Mouse (Mus musculus) lung, embryonic 14.5 days (tissue): ENCODE data around the gene Slc7a6os. TPM values are rescaled to one million over a fixed set of nuclear protein-coding genes. Genes with fewer than 3 reads are reported as not detected.
A peak's percentile ranks its signal among the peaks of the same experiment; 100 is the strongest.
"Not testable (repeated sequence)": the region's sequence is repeated elsewhere in the genome, so short reads cannot be mapped to it uniquely, and the experiment has no call there.

Source experiments
- ATAC-seq: fragments of 200-750 bp; cut with Nextera tagmentation; 2 replicates; pipeline ENCODE4 v1.8.0; 2017; ENCODE audit warnings: mild to moderate bottlenecking, moderate TSS enrichment, moderate library complexity; ENCODE audit not compliant: insufficient read depth
- DNase-seq: peaks from one replicate; pipeline ENCODE4 v3.0.0-alpha.2; 2015
- H3K27ac ChIP-seq: fragments of 300-500 bp; sonication (generic); 2 replicates; pipeline ENCODE4 v1.5.1; 2014; ENCODE audit warnings: low read depth, mild to moderate bottlenecking, moderate library complexity
- H3K27me3 ChIP-seq: fragments of 300-500 bp; sonication (generic); 2 replicates; pipeline ENCODE4 v1.6.1; 2014; ENCODE audit warnings: low read length, control low read depth; ENCODE audit not compliant: insufficient read depth
- H3K36me3 ChIP-seq: fragments of 300-500 bp; sonication (generic); 2 replicates; pipeline ENCODE4 v1.6.1; 2014; ENCODE audit warnings: control low read depth; ENCODE audit not compliant: insufficient read depth
- H3K4me1 ChIP-seq: fragments of 300-500 bp; sonication (generic); 2 replicates; pipeline ENCODE4 v1.6.1; 2014; ENCODE audit warnings: antibody characterized with exemption, control low read depth; ENCODE audit not compliant: insufficient read depth
- H3K4me2 ChIP-seq: fragments of 300-500 bp; sonication (generic); 2 replicates; pipeline ENCODE4 v1.6.1; 2014; ENCODE audit warnings: mild to moderate bottlenecking
- H3K4me3 ChIP-seq: fragments of 300-500 bp; sonication (generic); 2 replicates; pipeline ENCODE4 v1.5.1; 2014; ENCODE audit warnings: low read depth, low read length
- H3K9ac ChIP-seq: fragments of 300-500 bp; sonication (generic); 2 replicates; pipeline ENCODE4 v1.6.1; 2014
- H3K9me3 ChIP-seq: fragments of 300-500 bp; sonication (generic); 2 replicates; pipeline ENCODE4 v1.6.1; 2016; ENCODE audit warnings: low read depth, low read length, control low read depth
- CTCF ChIP-seq: IDR thresholded peaks from 2 replicates; pipeline ENCODE4 v1.5.1; 2016; ENCODE audit warnings: antibody characterized with exemption, low read depth
- WGBS: fragments of 180-500 bp; shearing (Covaris S2); extraction: QIAGEN DNeasy Blood & Tissue Kit; methylation state at CpG from one replicate; pipeline ENCODE4 v1.1.7; 2014; 5-methylcytosine and 5-hydroxymethylcytosine counted together
- polyA plus RNA-seq: library from polyadenylated mRNA; unstranded; fragments of >200 nt; fragmentation: Nextera tagmentation; extraction: Ambion mirVana; gene quantifications from 2 replicates; pipeline ENCODE4 v1.2.1, GENCODE M21; 2014

Slc7a6os gene
- polyA plus RNA-seq, 1 experiment from 2014 or later, result 38.6 TPM

DNA sequence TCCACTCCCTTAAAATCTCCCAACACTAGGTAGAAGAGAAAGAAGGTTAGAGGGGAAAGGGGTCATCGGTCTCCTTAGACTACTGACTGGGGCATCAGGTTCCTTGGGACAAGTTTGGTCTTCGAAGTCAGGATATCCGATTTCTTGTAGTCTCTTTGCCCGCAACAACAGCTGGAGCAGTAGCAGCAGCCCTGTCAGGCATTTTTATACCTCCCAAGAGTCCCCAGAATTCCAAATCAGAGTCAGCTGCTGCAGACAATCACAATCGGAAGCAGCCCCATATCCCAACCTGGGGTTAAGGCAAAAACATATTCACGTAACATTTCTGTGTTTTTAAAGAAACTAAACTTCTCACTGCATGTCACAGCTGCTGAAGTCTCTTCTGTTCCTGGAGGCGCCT lies 20.8 kb upstream of the Slc7a6os start:
- no peak for DNase-seq
- Histone ChIP-seq H3K4me1 (no peaks in the 10 kb centered on the region), H3K9ac (no peak overlapping the region), H3K27ac (no peak overlapping the region), H3K4me2 (no peak overlapping the region), H3K36me3 (peaks cover 71% of the 10 kb centered on the region), H3K9me3 (no peaks in the 10 kb centered on the region), H3K27me3 (no peaks in the 10 kb centered on the region), H3K4me3 (no peak overlapping the region)
- TF ChIP-seq CTCF, result no peak
- ATAC-seq, result no peak
- WGBS, result 83% methylated on average over 7 of the region's 7 CpGs

- Histone ChIP-seq H3K9me3 (no peaks in the 10 kb centered on the region), H3K27ac (no peak overlapping the region), H3K27me3 (no peaks in the 10 kb centered on the region), H3K9ac (no peak overlapping the region), H3K36me3 (peaks cover 76% of the 10 kb centered on the region), H3K4me1 (no peaks in the 10 kb centered on the region), H3K4me3 (no peak overlapping the region), H3K4me2 (no peak overlapping the region)
- ATAC-seq, result no peak
- DNase-seq, result peak; percentile 82
- peak; percentile 87 for TF ChIP-seq CTCF
- WGBS, result 35% methylated on average over 9 of the region's 9 CpGs
Measured at GRCm38 (mm10) chr8:106226589-106226988, 15.9 kb upstream of the Slc7a6os start.

- 0 out of 2 replicates have a peak, but pooled peaks have one; percentile 11 for TF ChIP-seq CTCF
- no peaks in the 10 kb centered on the region for H3K4me1 ChIP-seq
- DNase-seq (no peak), ATAC-seq (no peak)
- H3K4me2 ChIP-seq, result no peak overlapping the region
- H3K9ac ChIP-seq, result no peak overlapping the region
- H3K4me3 ChIP-seq, result no peak overlapping the region
- no peaks in the 10 kb centered on the region for H3K27me3 ChIP-seq
- no peaks in the 10 kb centered on the region for H3K9me3 ChIP-seq
- no peak overlapping the region for H3K27ac ChIP-seq
- 78% methylated on average over 3 of the region's 3 CpGs for WGBS
- peaks cover 79% of the 10 kb centered on the region for H3K36me3 ChIP-seq
Measured at GRCm38 (mm10) chr8:106219620-106220019, 8.9 kb upstream of the Slc7a6os start.

GRCm38 (mm10) chr8:106213959-106214358 lies 3.2 kb upstream of the Slc7a6os start:
- no peak for ATAC-seq
- Histone ChIP-seq H3K27ac (no peak overlapping the region), H3K4me2 (no peak overlapping the region), H3K9ac (no peak overlapping the region), H3K36me3 (peaks cover 56% of the 10 kb centered on the region), H3K9me3 (no peaks in the 10 kb centered on the region), H3K27me3 (no peaks in the 10 kb centered on the region), H3K4me3 (no peak overlapping the region), H3K4me1 (peaks cover 3% of the 10 kb centered on the region; the same call in 1 of the 2 replicates)
- DNase-seq, result no peak
- no peak for TF ChIP-seq CTCF
- 79% methylated on average over 3 of the region's 3 CpGs for WGBS

DNA sequence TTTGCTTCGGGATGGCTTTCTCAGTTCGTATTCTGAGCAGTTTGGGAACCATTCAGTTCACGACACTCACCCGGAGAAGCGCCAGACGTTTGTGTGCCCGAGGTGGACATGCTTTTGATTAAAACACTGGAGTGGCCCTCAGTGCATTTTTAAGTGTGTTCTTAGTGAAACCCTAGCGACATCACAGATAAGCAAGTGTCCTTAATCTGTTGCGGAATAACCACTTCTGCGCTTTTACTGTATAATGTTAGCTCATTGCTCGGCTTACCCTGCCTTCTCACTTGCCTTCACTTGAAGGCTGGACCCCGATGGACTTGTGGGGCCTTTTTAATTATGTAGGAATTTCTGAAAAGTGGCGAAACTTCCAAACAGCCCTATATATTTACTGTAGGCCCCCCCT lies 686 bp upstream of the Slc7a6os start:
- Histone ChIP-seq H3K36me3 (peaks cover 52% of the 10 kb centered on the region), H3K4me1 (peaks cover 3% of the 10 kb centered on the region; the same call in 1 of the 2 replicates), H3K9me3 (no peaks in the 10 kb centered on the region), H3K4me2 (peak overlapping the region; percentile 78), H3K9ac (peak overlapping the region; percentile 89), H3K27ac (peak overlapping the region; percentile 95), H3K4me3 (peak overlapping the region; percentile 90), H3K27me3 (no peaks in the 10 kb centered on the region)
- TF ChIP-seq CTCF, result no peak
- WGBS, result 2% methylated on average over 13 of the region's 13 CpGs
- ATAC-seq (0 out of 2 replicates have a peak, but pooled peaks have one; percentile 2), DNase-seq (no peak)

GRCm38 (mm10) chr8:106210035-106210731 lies 552 bp downstream of the Slc7a6os start:
- TF ChIP-seq CTCF, result no peak
- Histone ChIP-seq H3K36me3 (peaks cover 52% of the 10 kb centered on the region), H3K9ac (peak overlapping the region; percentile 89), H3K4me2 (peak overlapping the region; percentile 78), H3K27me3 (no peaks in the 10 kb centered on the region), H3K9me3 (no peaks in the 10 kb centered on the region), H3K27ac (peak overlapping the region; percentile 95), H3K4me1 (peaks cover 3% of the 10 kb centered on the region; the same call in 1 of the 2 replicates), H3K4me3 (peak overlapping the region; percentile 90)
- under 1% methylated on average over 35 of the region's 35 CpGs for WGBS
- DNase-seq, result peak; percentile 35
- ATAC-seq, result peak; percentile 66

GRCm38 (mm10) chr8:106199596-106199995 lies 11.1 kb downstream of the Slc7a6os start:
- not testable (repeated sequence) for DNase-seq, H3K4me3 ChIP-seq, H3K9ac ChIP-seq, H3K9me3 ChIP-seq, ATAC-seq, H3K4me1 ChIP-seq, H3K4me2 ChIP-seq, H3K27me3 ChIP-seq, H3K27ac ChIP-seq
- 79% methylated on average over 3 of the region's 3 CpGs for WGBS
- peaks cover 87% of the 10 kb centered on the region for H3K36me3 ChIP-seq
